Mouse (Mus musculus): ENCODE data around the gene Dedd.
"Not testable (repeated sequence)": the region's sequence is repeated elsewhere in the genome, so short reads cannot be mapped to it uniquely, and the experiment has no call there.

Dedd gene

GRCm38 (mm10) chr1:171328839-171329432, at the start of gene Dedd:
Dedd (plus strand) TSS chr1:171329145.
- in situ Hi-C loops (cut with MboI): no loop called here

- in situ Hi-C loops (cut with MboI): no loop called here
These were observed 49.2 kb upstream of the Dedd start for GRCm38 (mm10) chr1:171279721-171280120.

DNA sequence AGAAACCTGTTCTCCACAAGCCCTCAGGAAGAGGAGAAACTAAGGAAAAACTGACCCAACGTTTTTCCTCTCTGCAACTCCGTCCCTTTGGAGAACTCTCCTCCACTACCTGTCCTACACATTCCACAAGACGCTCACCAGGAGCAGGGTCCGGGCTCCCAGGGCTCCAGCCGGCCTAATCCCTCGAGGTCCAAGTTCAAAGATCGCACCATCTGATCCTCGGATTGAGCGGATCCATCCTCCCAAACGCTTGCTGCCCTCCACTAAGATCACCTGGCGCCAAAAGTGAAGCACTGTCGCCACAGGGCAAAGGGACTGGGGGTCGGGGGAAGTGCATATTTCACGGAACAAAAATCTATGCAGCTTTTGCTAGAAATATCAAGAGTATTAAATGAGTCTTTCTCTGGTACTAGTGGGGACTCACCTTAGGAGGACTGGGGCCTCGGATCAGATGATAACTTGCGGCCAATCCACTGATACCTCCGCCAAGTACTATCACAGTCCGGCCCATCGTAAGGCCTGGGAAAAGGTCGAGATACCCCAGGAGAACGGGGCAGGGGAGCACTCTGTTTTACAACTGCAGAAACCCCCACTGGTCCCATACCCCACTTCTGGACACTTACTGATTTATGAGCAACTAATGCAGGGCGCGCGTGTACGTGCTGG, 48.6 kb upstream of the Dedd start:
- in situ Hi-C loops (cut with MboI): no loop called here

- in situ Hi-C loops (cut with MboI): no loop called here
These were observed 47.9 kb upstream of the Dedd start, which contains the start of gene Ppox for GRCm38 (mm10) chr1:171280916-171281527. Ppox (minus strand) TSS chr1:171281186.

- in situ Hi-C loops (cut with MboI): no loop called here
These were observed 47.4 kb upstream of the Dedd start for GRCm38 (mm10) chr1:171281528-171281923.

DNA sequence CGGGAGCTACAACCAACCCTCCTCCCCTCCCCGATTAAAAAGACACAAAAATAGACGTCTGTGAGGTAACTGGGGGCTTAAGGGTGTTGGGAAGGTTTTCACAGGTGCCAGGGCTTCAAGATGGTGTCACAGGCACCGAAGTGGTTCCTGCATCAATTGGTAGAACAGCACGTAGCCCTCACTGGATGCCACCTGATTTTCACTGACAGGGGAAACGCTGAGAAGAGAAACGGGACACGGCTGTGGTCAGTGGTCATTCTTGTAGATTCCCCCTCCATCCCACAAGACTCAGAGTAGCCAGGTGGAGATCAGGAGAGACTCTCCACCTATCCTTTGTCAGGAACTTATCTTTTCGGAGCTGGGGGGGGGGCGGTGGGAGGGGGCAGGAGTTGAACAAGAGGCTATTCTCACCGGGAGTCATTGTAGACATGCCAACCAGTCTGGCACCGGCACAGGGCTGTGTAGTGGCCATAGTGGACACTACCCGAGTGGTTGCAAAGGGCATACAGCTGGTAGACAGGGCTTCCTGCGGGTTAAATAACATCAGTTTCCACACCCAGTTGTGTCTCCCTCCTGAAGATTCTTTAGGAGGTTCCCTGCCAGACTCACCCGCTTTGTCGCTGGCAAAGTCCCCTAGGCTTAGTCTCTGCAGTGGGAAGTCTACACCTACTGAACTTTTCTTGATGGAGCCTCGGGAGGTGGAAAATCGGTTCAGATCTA, 46.7 kb upstream of the Dedd start:
- in situ Hi-C loops (cut with MboI): no loop called here

GRCm38 (mm10) chr1:171283188-171284160, 45.5 kb upstream of the Dedd start:
- in situ Hi-C loops (cut with MboI): no loop called here

- in situ Hi-C loops (cut with MboI): no loop called here
These were observed 44.5 kb upstream of the Dedd start for GRCm38 (mm10) chr1:171284491-171284890.

DNA sequence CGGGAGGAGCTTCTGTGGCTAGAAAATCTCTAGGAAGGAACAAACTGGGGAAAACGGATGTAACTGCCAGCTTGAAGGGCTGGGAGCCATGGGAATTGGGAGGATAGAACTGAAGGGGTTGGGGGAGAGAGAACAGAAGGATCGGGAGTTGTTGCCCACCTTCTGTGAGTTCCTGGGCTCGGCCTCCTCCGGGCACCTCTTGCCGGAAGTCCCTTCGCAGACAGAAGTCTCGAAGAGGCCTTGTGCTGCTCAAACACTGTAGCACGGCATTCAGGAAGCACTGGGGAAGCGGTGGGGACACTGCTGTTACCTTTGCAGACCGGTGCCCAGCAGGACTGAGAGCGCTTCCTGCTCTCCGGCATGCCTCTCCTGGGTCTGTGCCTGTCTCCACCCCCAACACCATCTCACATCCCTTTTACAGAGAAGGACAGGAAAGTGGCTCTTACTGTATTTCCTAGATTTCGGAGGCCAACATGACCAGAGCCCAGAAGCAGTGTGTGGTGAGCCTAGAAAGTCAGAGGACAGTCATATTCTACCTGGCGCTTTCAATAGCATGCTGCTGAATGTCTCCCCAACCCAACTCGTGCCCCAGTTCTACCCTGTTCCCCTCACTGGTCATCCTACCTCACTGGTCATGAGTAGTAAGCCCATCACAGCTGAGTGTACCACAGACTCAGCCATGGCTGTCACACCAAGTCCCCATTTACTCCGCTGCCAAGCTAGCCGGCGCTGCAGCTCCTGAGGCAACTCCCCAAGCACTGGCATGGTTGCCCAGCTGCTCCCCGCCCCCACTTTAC, 43.7 kb upstream of the Dedd start:
- in situ Hi-C loops (cut with MboI): no loop called here

GRCm38 (mm10) chr1:171286517-171286916, 42.4 kb upstream of the Dedd start:
- in situ Hi-C loops (cut with MboI): no loop called here

GRCm38 (mm10) chr1:171287136-171288081, 41.5 kb upstream of the Dedd start, which contains the start of gene Usp21:
Usp21 (minus strand) TSS chr1:171287991.
- in situ Hi-C loops (cut with MboI): no loop called here

GRCm38 (mm10) chr1:171288328-171288727, 40.6 kb upstream of the Dedd start:
- in situ Hi-C loops (cut with MboI): no loop called here

DNA sequence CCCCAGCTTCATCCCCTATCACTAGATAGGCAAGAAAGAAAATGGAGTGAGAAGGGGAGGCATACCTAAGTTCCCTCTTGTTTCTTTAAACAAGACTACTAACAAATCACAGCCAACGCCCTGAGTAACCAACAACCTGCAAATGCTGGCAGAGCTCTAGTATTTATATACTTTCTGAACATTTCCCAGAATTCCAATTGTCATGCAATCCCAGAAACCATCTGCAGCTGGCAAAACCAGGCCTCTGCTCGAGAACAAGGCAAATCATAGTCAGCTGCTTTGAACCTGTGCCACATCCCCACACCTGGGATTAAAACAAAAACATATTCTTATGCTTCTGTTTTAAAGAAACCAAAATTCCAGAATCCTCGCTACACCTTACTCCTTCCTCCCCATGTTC, 35.6 kb upstream of the Dedd start:
- in situ Hi-C loops (cut with MboI): no loop called here

- in situ Hi-C loops (cut with MboI): no loop called here
These were observed 35.0 kb upstream of the Dedd start for GRCm38 (mm10) chr1:171293906-171294297.

- in situ Hi-C loops (cut with MboI): no loop called here
These were observed 34.5 kb upstream of the Dedd start, which contains the start of gene Ufc1 for GRCm38 (mm10) chr1:171294298-171295062. Ufc1 (minus strand) TSS chr1:171295024.

DNA sequence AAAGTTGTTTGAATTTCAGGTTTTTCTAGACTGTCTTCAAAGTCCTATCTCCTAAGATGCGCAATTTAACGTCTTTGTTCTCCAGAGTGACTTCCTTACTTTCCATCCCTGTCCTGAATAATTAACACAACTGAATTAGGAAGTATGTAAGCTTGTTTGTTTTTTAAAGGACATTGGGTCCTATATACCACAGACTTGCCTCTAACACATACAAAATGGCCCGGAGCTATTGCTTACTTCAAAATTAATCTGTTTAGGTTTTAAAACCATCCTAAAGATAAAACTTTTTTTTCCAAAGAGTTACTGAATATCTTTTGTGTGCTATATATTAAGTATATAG, 33.9 kb upstream of the Dedd start:
- in situ Hi-C loops (cut with MboI): no loop called here

GRCm38 (mm10) chr1:171298226-171298625, 30.7 kb upstream of the Dedd start:
- in situ Hi-C loops (cut with MboI): no loop called here

- in situ Hi-C loops (cut with MboI): not testable (repeated sequence)
These were observed 22.8 kb upstream of the Dedd start for GRCm38 (mm10) chr1:171306157-171306556.

- in situ Hi-C loops (cut with MboI): no loop called here
These were observed 19.6 kb upstream of the Dedd start for GRCm38 (mm10) chr1:171309321-171309720.

All from mature B cell (primary cell).